Mouse (Mus musculus): ENCODE measurements at regions not wholly inside any gene's neighbourhood (a gene's known extent, or its start where the extent isn't known, plus 50 kb on each side); places are given as distances from the start of the nearest gene placed in this dataset.

DNA sequence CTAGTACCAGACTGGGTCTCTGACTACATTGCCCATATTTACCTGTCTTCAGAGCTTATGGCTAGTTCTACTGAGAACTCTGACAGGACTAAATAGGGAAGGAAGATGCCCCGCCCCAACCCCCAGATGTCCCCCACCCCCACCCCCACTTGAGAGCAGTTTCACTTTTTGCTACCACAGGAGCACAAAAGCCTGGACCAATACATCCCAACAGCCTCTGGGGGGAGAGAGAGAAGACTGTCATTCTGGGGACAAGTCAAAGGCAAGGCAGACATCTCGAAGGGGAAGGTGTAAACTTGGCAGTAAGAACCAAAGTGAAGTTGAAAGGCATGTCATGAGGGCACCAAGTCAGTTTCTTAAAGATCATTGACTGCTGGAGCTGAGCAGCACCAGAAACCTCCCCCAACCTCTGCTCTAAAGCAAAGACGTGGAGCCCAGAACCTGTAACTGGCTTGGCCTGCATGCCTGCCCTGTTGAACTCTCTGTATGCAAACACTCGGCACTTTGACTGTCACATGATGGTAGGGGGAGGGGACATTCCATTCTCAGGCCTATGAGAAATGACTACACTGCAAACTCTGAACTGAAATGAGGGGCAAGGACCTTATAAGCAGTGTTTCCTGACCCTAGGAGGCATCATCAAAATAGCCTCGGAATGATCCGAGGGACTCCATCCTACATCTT lies 123.3 kb downstream of the Psat1 start:
- TF ChIP-seq CTCF (IDR thresholded peaks at IDR 0.05; ENCODE audit: low read depth, low read length) (no peak), POLR2A (IDR thresholded peaks at IDR 0.05; ENCODE audit: borderline replicate concordance, low read depth, low read length) (no peak)
